Mouse (Mus musculus) liver, embryonic 15.5 days (tissue): ENCODE measurements around the gene 3830406C13Rik. TPM values are rescaled to one million over a fixed set of nuclear protein-coding genes. Genes with fewer than 3 reads are reported as not detected.
A peak's percentile ranks its signal among the peaks of the same experiment; 100 is the strongest.
"Not testable (repeated sequence)": the region's sequence is repeated elsewhere in the genome, so short reads cannot be mapped to it uniquely, and the experiment has no call there.

ENCODE experiments used
- ATAC-seq: fragments of 200-750 bp; cut with Nextera tagmentation; 2 replicates; pipeline ENCODE4 v1.8.0; 2017; ENCODE audit warnings: moderate number of reproducible peaks, mild to moderate bottlenecking, moderate library complexity; ENCODE audit not compliant: insufficient read depth
- H3K27ac ChIP-seq: fragments of 300-500 bp; sonication (generic); replicated peaks from 2 replicates; pipeline ENCODE4 v1.5.1; 2015; ENCODE audit warnings: mild to moderate bottlenecking, inconsistent platforms
- H3K27me3 ChIP-seq: fragments of 300-500 bp; sonication (generic); 2 replicates; pipeline ENCODE4 v1.6.1; 2015; ENCODE audit warnings: mild to moderate bottlenecking, inconsistent platforms
- H3K36me3 ChIP-seq: fragments of 300-500 bp; sonication (generic); replicated peaks from 2 replicates; pipeline ENCODE4 v1.6.1; 2015; ENCODE audit warnings: moderate library complexity, mild to moderate bottlenecking, inconsistent platforms
- H3K4me1 ChIP-seq: fragments of 300-500 bp; sonication (generic); replicated peaks from 2 replicates; pipeline ENCODE4 v1.6.1; 2015; ENCODE audit warnings: inconsistent platforms
- H3K4me2 ChIP-seq: fragments of 300-500 bp; sonication (generic); 2 replicates; pipeline ENCODE4 v1.6.1; 2015; ENCODE audit warnings: moderate library complexity, mild to moderate bottlenecking, inconsistent platforms
- H3K4me3 ChIP-seq: fragments of 300-500 bp; sonication (generic); replicated peaks from 2 replicates; pipeline ENCODE4 v1.5.1; 2015; ENCODE audit warnings: mild to moderate bottlenecking, inconsistent platforms
- H3K9ac ChIP-seq: fragments of 300-500 bp; sonication (generic); 2 replicates; pipeline ENCODE4 v1.6.1; 2015; ENCODE audit warnings: moderate library complexity, mild to moderate bottlenecking, inconsistent platforms
- H3K9me3 ChIP-seq: fragments of 300-500 bp; sonication (generic); replicated peaks from 2 replicates; pipeline ENCODE4 v1.6.1; 2016; ENCODE audit warnings: inconsistent platforms
- WGBS: fragments of 180-500 bp; shearing (Covaris S2); methylation state at CpG from one replicate; pipeline ENCODE4 v1.1.7; 2015; ENCODE audit warnings: mixed read lengths; ENCODE audit not compliant: insufficient replicate concordance; 5-methylcytosine and 5-hydroxymethylcytosine counted together
- polyA plus RNA-seq: library from polyadenylated mRNA; unstranded; fragments of >200 nt; fragmentation: Nextera tagmentation; extraction: Ambion mirVana; gene quantifications from 2 replicates; pipeline ENCODE4 v1.2.1, GENCODE M21; 2015

Gene 3830406C13Rik
- 15.7 and 18.8 TPM in 2 replicates for polyA plus RNA-seq

DNA sequence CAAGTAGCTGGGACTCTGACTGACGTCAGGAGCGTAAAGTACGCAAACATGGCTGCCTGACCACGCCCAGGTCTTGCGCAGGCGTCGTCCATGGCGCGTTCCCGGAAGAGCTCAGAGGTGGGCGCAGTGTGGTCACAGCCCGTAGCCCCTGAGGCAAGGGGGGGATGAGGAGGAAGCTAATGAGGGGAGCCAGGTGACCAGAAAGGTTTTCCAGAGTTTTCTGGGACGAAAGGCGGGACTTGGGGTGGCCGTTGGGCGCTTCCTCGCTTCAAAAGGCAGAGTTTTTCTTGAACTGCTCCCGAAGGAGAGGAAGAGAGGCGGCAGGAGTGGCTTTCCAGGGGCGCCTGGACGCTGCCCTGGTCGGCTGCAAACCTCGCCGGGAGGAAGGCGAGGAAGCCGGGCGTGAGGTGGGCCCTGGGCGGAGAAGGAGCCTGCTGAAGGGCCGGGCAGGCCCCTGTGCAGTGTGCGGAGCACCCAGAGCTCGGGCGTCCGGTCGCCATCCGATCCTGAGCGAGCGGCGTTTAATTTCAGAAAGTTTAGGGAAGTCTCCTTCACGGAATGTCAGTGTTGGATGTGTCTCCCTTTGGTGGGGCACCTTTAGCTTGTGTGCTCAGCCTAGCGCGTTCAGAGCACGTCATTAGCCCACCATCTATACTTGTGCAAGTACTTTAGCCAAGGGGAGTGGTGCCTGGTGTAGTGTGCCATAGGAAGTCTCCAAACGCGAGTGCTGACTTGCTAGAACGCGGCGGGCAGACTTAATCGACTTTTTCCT lies at the start of gene 3830406C13Rik:
Gene 3830406C13Rik, plus strand, starts transcription at position 33 of the 772 bp plus-strand sequence.
- peak within 1 kb of the TSS; percentile 78 for H3K4me2 ChIP-seq
- H3K9ac ChIP-seq: peak within 1 kb of the TSS; percentile 82
- ATAC-seq: peak; percentile 91
- under 1% methylated on average over 48 of the region's 48 CpGs for WGBS
- H3K27me3 ChIP-seq: peaks cover 5% of the 10 kb centered on the region
- H3K9me3 ChIP-seq: no peaks in the 10 kb centered on the region
- H3K36me3 ChIP-seq: 0 out of 2 replicates have a peak, but pooled peaks cover 6% of the 10 kb centered on the region
- H3K27ac ChIP-seq: peak within 1 kb of the TSS; percentile 87
- H3K4me3 ChIP-seq: peak within 1 kb of the TSS; percentile 79
- no peaks in the 10 kb centered on the region for H3K4me1 ChIP-seq

DNA sequence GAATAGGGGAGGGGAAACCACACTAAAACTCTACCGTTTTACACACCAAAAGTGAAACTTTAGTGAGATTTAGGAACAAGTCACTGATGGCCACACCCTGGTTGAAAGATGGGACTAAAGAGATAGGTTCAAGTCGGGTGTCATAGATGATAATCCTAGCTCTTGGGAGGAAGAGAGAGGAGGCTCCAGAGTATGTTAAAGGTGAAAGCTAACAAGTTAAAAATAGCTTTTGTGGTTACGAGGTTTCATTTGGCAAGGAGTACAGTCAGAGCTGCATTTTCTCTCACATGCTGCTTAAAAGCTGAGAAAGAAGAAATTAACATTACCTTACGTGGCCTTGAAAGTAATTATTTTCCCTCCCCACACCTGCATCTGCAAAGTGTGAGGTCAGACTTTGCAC lies 40.2 kb upstream of the 3830406C13Rik start:
- no peaks in the 10 kb centered on the region for H3K36me3 ChIP-seq
- H3K27ac ChIP-seq: no peak overlapping the region
- no peak for ATAC-seq
- no peak overlapping the region for H3K4me3 ChIP-seq
- H3K9ac ChIP-seq: no peak overlapping the region
- H3K4me1 ChIP-seq: no peaks in the 10 kb centered on the region
- H3K4me2 ChIP-seq: no peak overlapping the region
- WGBS: 36% methylated on average over 4 of the region's 4 CpGs
- H3K9me3 ChIP-seq: no peaks in the 10 kb centered on the region
- H3K27me3 ChIP-seq: no peaks in the 10 kb centered on the region

DNA sequence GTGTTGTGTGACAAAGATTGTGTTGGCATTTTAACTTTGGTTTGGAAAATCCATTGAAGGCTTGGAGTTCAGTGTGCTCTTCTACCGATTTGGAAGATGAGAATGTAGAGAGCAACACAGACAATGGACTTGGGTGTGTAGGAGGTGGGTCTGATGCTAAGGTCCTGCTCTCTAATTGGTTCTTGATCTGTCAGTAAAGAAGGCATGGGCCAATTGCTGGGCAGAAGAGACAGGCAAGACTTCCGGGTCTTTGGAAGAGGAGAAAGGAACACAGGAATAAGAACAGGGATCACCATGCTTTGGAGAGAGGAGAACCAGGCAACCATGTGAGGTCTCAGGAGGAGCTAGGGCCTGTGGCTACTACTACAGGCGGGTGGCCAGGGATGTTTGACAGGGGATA lies 7.9 kb upstream of the 3830406C13Rik start:
- ATAC-seq: no peak
- Histone ChIP-seq H3K9ac (no peak overlapping the region), H3K4me2 (no peak overlapping the region), H3K27me3 (no peaks in the 10 kb centered on the region; the same call in 1 of the 2 replicates), H3K27ac (no peak overlapping the region), H3K4me1 (no peaks in the 10 kb centered on the region), H3K9me3 (no peaks in the 10 kb centered on the region), H3K4me3 (no peak overlapping the region), H3K36me3 (no peaks in the 10 kb centered on the region)
- WGBS: 40% methylated on average over 3 of the region's 3 CpGs

DNA sequence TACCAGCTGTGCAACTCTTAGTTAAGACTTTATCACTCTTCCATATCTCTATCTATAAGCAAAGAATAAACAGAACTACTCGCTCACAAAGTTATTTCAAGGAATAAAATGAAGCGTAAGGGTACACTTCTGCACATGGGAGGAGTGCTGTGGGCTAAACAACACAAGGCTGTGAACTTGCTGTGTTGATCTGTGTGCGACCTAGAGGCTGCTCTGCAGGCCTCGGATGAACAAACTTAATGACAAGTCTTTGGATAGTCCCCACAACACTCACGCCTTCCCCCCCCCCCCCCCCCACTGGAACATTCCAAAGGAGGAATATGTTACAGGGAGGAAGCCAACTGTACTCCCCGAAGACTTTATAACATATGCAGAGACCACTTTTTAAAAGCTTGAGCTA lies 332 bp upstream of the 3830406C13Rik start, which contains the start of gene Gm49355:
Gene Gm49355, plus strand, starts transcription at position 336 of the 400 bp plus-strand sequence.
- no peaks in the 10 kb centered on the region for H3K36me3 ChIP-seq
- peak within 1 kb of the TSS; percentile 79 for H3K4me3 ChIP-seq
- H3K27me3 ChIP-seq: peaks cover 5% of the 10 kb centered on the region
- ATAC-seq: no peak
- no peaks in the 10 kb centered on the region for H3K9me3 ChIP-seq
- H3K27ac ChIP-seq: peak within 1 kb of the TSS; percentile 87
- peak within 1 kb of the TSS; percentile 82 for H3K9ac ChIP-seq
- peak within 1 kb of the TSS; percentile 78 for H3K4me2 ChIP-seq
- WGBS: 62% methylated on average over 6 of the region's 6 CpGs
- H3K4me1 ChIP-seq: no peaks in the 10 kb centered on the region

DNA sequence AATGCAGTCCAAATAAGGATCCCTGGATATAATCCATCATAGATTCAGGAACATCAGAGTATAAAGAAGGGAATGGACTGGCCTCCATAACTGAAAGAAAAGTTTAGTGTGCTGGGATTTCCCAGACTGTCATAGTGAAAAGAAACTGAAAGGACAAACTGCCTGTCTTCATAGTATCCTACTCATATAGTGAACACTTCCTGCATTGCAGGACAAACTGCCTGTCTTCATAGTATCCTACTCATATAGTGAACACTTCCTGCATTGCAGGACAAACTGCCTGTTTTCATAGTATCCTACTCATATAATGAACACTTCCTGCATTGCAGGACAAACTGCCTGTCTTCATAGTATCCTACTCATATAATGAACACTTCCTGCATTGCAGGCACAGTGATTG lies 5.8 kb downstream of the 3830406C13Rik start:
- H3K4me1 ChIP-seq, H3K9me3 ChIP-seq, H3K9ac ChIP-seq, H3K27ac ChIP-seq, H3K27me3 ChIP-seq, H3K36me3 ChIP-seq, H3K4me3 ChIP-seq, H3K4me2 ChIP-seq, ATAC-seq: not testable (repeated sequence)

DNA sequence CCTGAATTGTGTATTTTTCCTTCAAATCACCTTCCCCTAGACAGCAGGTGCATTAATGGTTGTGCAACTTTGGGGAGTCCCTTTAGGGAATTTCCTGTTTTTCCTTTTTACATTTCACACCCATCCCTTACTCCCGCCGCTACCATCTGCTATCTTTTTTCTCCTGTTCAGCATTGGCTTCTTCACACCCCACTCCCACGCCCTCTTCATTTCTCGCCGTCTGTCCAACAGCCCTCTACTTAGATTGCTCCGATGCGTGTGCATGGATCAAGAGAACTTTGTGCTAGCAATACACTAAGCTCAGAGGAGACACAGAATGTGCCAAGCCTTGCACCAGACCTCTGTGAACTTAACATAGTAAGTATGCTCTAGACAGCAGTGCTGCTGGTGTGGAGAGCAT lies 12.4 kb downstream of the 3830406C13Rik start:
- no peak for ATAC-seq
- no peaks in the 10 kb centered on the region for H3K4me1 ChIP-seq
- no peak overlapping the region for H3K4me3 ChIP-seq
- H3K9me3 ChIP-seq: no peaks in the 10 kb centered on the region
- H3K27me3 ChIP-seq: no peaks in the 10 kb centered on the region
- H3K9ac ChIP-seq: no peak overlapping the region
- no peak overlapping the region for H3K4me2 ChIP-seq
- H3K27ac ChIP-seq: no peak overlapping the region
- peaks cover 8% of the 10 kb centered on the region; the same call in 1 of the 2 replicates for H3K36me3 ChIP-seq
- WGBS: 91% methylated on average over 7 of the region's 7 CpGs

DNA sequence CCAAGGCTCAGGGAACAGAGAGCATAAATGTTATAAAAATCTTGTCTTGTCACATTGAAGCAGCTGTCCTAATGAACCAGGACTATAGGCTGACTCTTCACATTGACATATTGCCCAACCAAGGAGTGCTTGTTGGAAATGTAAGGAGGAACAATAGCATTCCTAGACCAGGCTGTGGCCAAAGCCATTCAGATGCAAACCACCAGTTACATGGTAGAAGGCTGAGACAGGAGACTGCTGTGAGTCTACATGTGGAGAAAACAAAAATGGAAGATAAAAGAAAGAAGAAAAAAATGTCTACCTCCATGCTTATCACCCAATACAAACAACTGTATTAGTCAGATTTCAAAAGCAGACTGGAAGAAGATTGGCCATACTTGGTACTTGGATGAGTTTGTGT lies 15.2 kb downstream of the 3830406C13Rik start:
- Histone ChIP-seq H3K4me3 (no peak overlapping the region), H3K4me2 (no peak overlapping the region), H3K27me3 (no peaks in the 10 kb centered on the region), H3K36me3 (peaks cover 8% of the 10 kb centered on the region; the same call in 1 of the 2 replicates), H3K9ac (no peak overlapping the region), H3K4me1 (no peaks in the 10 kb centered on the region), H3K27ac (no peak overlapping the region), H3K9me3 (no peaks in the 10 kb centered on the region)
- no peak for ATAC-seq

DNA sequence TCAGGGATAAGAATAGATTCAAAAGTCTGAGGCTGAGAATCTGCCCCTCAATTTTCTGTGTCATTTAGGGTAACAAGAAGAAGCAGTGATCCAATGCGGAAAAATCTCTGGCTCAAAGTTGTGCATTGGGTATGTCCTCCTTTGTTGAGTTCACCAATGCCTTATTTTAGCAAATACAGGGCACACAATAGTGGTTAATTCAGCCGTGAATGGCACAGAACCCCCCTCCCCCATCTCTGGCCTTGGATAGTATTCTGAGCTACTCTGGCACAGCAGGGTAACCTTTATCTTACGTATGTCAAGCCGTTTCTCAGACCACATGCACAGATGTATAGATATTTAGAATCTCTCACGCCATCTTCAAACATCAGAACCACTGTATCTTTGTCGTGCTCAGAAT lies 15.7 kb downstream of the 3830406C13Rik start:
- H3K27ac ChIP-seq: no peak overlapping the region
- ATAC-seq: no peak
- no peak overlapping the region for H3K9ac ChIP-seq
- H3K4me1 ChIP-seq: no peaks in the 10 kb centered on the region
- 69% methylated on average over 6 of the region's 6 CpGs for WGBS
- no peaks in the 10 kb centered on the region for H3K9me3 ChIP-seq
- H3K36me3 ChIP-seq: peaks cover 8% of the 10 kb centered on the region; the same call in 1 of the 2 replicates
- H3K4me2 ChIP-seq: no peak overlapping the region
- no peak overlapping the region for H3K4me3 ChIP-seq
- H3K27me3 ChIP-seq: no peaks in the 10 kb centered on the region

DNA sequence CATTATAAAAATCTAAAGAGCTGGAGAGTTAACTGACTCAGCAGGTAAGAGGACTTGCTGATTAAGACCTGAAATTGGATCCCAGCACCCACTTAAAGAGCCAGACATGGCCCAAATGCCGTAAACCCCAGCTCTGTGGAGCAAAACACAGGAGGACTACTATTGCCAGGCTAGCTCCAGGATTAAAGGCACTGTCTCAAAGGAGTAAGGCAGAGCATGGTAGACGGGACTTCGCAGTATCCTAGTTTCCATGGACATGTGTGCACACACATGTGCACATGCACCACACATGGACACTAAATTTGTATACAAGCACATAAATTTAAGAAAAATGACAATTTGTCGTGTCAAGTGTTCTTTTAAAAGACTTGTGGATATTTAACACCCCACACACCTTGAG lies 16.3 kb downstream of the 3830406C13Rik start:
- WGBS: 72% methylated on average over 4 of the region's 4 CpGs
- ATAC-seq: no peak

DNA sequence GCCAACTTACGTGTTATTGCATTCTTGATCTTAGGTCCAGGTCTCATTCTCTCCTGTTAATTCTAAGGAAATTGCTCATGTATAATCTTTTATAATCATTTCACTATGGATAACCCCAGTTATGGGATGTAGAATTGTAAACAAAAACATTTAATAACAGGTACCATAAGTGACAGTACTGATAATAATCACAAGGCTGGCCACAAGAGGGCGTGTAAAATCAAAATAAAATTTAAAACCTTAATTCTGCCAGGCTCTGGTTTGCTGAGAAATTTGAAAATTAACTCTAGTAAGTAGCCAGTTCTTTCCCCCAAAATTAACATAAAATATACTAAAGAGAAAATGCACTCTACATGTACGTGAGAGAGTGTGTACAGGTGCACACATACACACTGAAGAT lies 16.7 kb downstream of the 3830406C13Rik start:
- H3K4me3 ChIP-seq: no peak overlapping the region
- no peak for ATAC-seq
- no peak overlapping the region for H3K4me2 ChIP-seq
- H3K27me3 ChIP-seq: no peaks in the 10 kb centered on the region
- no peak overlapping the region for H3K27ac ChIP-seq
- peaks cover 8% of the 10 kb centered on the region; the same call in 1 of the 2 replicates for H3K36me3 ChIP-seq
- 62% methylated on average over 3 of the region's 3 CpGs for WGBS
- H3K4me1 ChIP-seq: no peaks in the 10 kb centered on the region
- H3K9me3 ChIP-seq: no peaks in the 10 kb centered on the region
- no peak overlapping the region for H3K9ac ChIP-seq

More for the DNA sequence above, 16.3 kb downstream of the 3830406C13Rik start:
- H3K27me3 ChIP-seq: no peaks in the 10 kb centered on the region
- no peak overlapping the region for H3K9ac ChIP-seq
- no peaks in the 10 kb centered on the region for H3K9me3 ChIP-seq
- no peak overlapping the region for H3K27ac ChIP-seq
- peaks cover 8% of the 10 kb centered on the region; the same call in 1 of the 2 replicates for H3K36me3 ChIP-seq
- no peak overlapping the region for H3K4me2 ChIP-seq
- H3K4me1 ChIP-seq: no peaks in the 10 kb centered on the region
- H3K4me3 ChIP-seq: no peak overlapping the region

DNA sequence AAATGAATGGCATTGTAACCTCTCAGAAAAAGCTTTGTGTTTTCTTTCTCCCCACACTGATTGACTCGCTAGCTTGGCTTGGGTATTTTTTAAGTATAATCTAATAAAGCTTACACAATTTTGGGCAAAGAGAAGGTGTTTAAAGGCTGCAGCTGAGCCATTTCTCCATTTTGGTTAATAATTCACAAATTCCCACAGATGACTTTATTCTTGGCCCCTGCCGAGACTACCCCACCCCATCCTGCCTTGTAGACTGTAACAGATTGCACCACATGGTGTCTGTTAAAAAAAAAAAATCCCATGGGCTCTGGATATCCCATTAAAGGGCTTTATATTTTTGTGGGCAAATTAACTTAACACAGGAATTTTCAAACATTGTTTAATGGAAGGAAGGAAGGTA lies 19.1 kb downstream of the 3830406C13Rik start:
- Histone ChIP-seq H3K9me3 (no peaks in the 10 kb centered on the region), H3K36me3 (peaks cover 6% of the 10 kb centered on the region; the same call in 1 of the 2 replicates), H3K4me2 (no peak overlapping the region), H3K4me1 (no peaks in the 10 kb centered on the region), H3K9ac (no peak overlapping the region), H3K27ac (no peak overlapping the region), H3K4me3 (no peak overlapping the region), H3K27me3 (no peaks in the 10 kb centered on the region)
- no peak for ATAC-seq
- 62% methylated on average over 2 of the region's 2 CpGs for WGBS
